Mouse (Mus musculus) CH12.LX (cell line): ENCODE measurements around the gene Coro2b. TPM values are rescaled to one million over a fixed set of nuclear protein-coding genes. Genes with fewer than 3 reads are reported as not detected.

Source experiments
- DNase-seq: peaks from one replicate; pipeline ENCODE4 v3.0.0-alpha.2; 2013; ENCODE audit errors: extremely low read depth
- H3K27ac ChIP-seq: 2 replicates; pipeline ENCODE4 v1.5.1; 2012; ENCODE audit warnings: low read depth, mild to moderate bottlenecking, control low read depth, moderate library complexity; ENCODE audit not compliant: insufficient read depth
- H3K27me3 ChIP-seq: replicated peaks from 2 replicates; pipeline ENCODE3; 2012; ENCODE audit warnings: inconsistent platforms
- H3K36me3 ChIP-seq, 2 experiments: replicated peaks in 1 of 2; 2 replicates each; pipeline versions ENCODE3 to v1.6.1; 2012; ENCODE audit warnings: inconsistent platforms in 1 of 2, low read length in 1 of 2, mild to moderate bottlenecking in 1 of 2, mixed read lengths in 1 of 2, moderate library complexity in 1 of 2; ENCODE audit not compliant: control insufficient read depth in 1 of 2, insufficient read depth in 1 of 2
- H3K4me1 ChIP-seq, 2 experiments: 2 replicates each; pipeline ENCODE4 v1.6.1; 2012; ENCODE audit warnings: inconsistent platforms in 1 of 2, moderate library complexity in 1 of 2; ENCODE audit not compliant: insufficient read depth in 2 of 2, control insufficient read depth in 1 of 2
- H3K4me2 ChIP-seq: 2 replicates; pipeline ENCODE4 v1.6.1; 2012; ENCODE audit warnings: low read depth, mild to moderate bottlenecking, control low read depth; ENCODE audit not compliant: poor library complexity, insufficient read depth, severe bottlenecking
- H3K4me3 ChIP-seq, 3 experiments: fragments of 150-350 bp in 1 of 3; sonication (generic) in 1 of 3; replicated peaks in 1 of 3; 2 replicates each; pipeline versions ENCODE3 to v1.5.1; 2011 to 2012; ENCODE audit warnings: low read depth in 2 of 3, low read length in 2 of 3, mild to moderate bottlenecking in 2 of 3, moderate library complexity in 2 of 3, control low read depth in 1 of 3, improper control_type of control experiment in 1 of 3, inconsistent platforms in 1 of 3, mixed read lengths in 1 of 3; ENCODE audit not compliant: poor library complexity in 1 of 3
- H3K79me2 ChIP-seq: replicated peaks from 2 replicates; pipeline ENCODE4 v1.6.1; 2012; ENCODE audit warnings: mild to moderate bottlenecking, moderate library complexity; ENCODE audit not compliant: control insufficient read depth, poor library complexity, insufficient read depth, severe bottlenecking; ENCODE audit errors: extremely low read depth
- H3K9ac ChIP-seq: 2 replicates; pipeline ENCODE4 v1.6.1; 2012; ENCODE audit warnings: low read depth, mild to moderate bottlenecking, control low read depth, moderate library complexity; ENCODE audit not compliant: insufficient read depth
- H3K9me3 ChIP-seq: replicated peaks from 2 replicates; pipeline ENCODE3; 2012; ENCODE audit warnings: low read length, inconsistent platforms, mixed read lengths
- BHLHE40 ChIP-seq: IDR thresholded peaks from 2 replicates; pipeline ENCODE4 v1.6.1; 2011; ENCODE audit warnings: mild to moderate bottlenecking, low read depth, low read length, improper control_type of control experiment
- CHD2 ChIP-seq: IDR thresholded peaks from 2 replicates; pipeline ENCODE4 v1.6.1; 2011; ENCODE audit warnings: low read length, improper control_type of control experiment
- ELF1 ChIP-seq: IDR thresholded peaks from 2 replicates; pipeline ENCODE4 v1.6.1; 2014; ENCODE audit warnings: low read depth, mild to moderate bottlenecking, inconsistent platforms, low read length, improper control_type of control experiment
- GABPA ChIP-seq: IDR thresholded peaks from 2 replicates; pipeline ENCODE4 v1.6.1; 2012; ENCODE audit warnings: low read depth, low read length, improper control_type of control experiment, inconsistent platforms; ENCODE audit not compliant: insufficient replicate concordance
- IRF4 ChIP-seq: IDR thresholded peaks from 2 replicates; pipeline ENCODE4 v1.6.1; 2014; ENCODE audit warnings: low read depth, mild to moderate bottlenecking, inconsistent platforms, low read length, improper control_type of control experiment
- JUN ChIP-seq: IDR thresholded peaks from 2 replicates; pipeline ENCODE4 v1.6.1; 2011; ENCODE audit warnings: low read depth, mild to moderate bottlenecking, low read length, improper control_type of control experiment, moderate library complexity; ENCODE audit not compliant: insufficient read depth
- NRF1 ChIP-seq: IDR thresholded peaks from 2 replicates; pipeline ENCODE4 v1.6.1; 2014; ENCODE audit warnings: low read depth, mild to moderate bottlenecking, inconsistent platforms, low read length, improper control_type of control experiment, moderate library complexity
- PAX5 ChIP-seq: IDR thresholded peaks from 2 replicates; pipeline ENCODE4 v1.6.1; 2012; ENCODE audit warnings: low read length, inconsistent platforms, mixed read lengths
- RCOR1 ChIP-seq: conservative IDR thresholded peaks from 2 replicates; pipeline ENCODE4 v1.6.1; 2012; ENCODE audit warnings: low read depth, mild to moderate bottlenecking, inconsistent platforms, low read length, improper control_type of control experiment
- SMC3 ChIP-seq: IDR thresholded peaks from 2 replicates; pipeline ENCODE4 v1.6.1; 2011; ENCODE audit warnings: low read depth, low read length, improper control_type of control experiment
- TBP ChIP-seq: conservative IDR thresholded peaks from 2 replicates; pipeline ENCODE4 v1.6.1; 2011; ENCODE audit warnings: low read depth, low read length, improper control_type of control experiment
- TCF12 ChIP-seq: IDR thresholded peaks from 2 replicates; pipeline ENCODE4 v1.6.1; 2014; ENCODE audit warnings: low read depth, mild to moderate bottlenecking, inconsistent platforms, low read length, improper control_type of control experiment
- USF2 ChIP-seq: conservative IDR thresholded peaks from 2 replicates; pipeline ENCODE4 v1.6.1; 2011; ENCODE audit warnings: low read depth, low read length, improper control_type of control experiment
- ZC3H11A ChIP-seq: IDR thresholded peaks from 2 replicates; pipeline ENCODE4 v1.6.1; 2012; ENCODE audit warnings: low read depth, mild to moderate bottlenecking, inconsistent platforms, low read length, improper control_type of control experiment
- dilution Hi-C: fragments of 300-500 bp; cut with MboI; formaldehyde crosslinking; loops from 2 replicates; pipeline ENCODE4 v1.14.3; 2020; ENCODE audit warnings: low sequenced_read_pairs; ENCODE audit not compliant: extremely low pct_unique_long_range_greater_than_20kb, extremely low pct_ligation_motif_present
- in situ Hi-C: fragments of 300-500 bp; cut with MboI; formaldehyde crosslinking; loops from 3 replicates; pipeline ENCODE4 v1.14.3; 2019; ENCODE audit warnings: low sequenced_read_pairs, low pct_ligation_motif_present, low pct_unique_long_range_greater_than_20kb, mixed read lengths
- polyA plus RNA-seq: library from polyadenylated mRNA; unstranded; fragments of >175 nt; gene quantifications from 2 replicates; pipeline ENCODE4 v1.2.1, GENCODE M21; 2012; ENCODE audit warnings: low read depth; ENCODE audit not compliant: insufficient read length
- total RNA-seq, 2 experiments: library from RNA; depleted of rRNA; stranded (reverse); fragments of 300-350 nt in 1 of 2; fragments of >200 nt in 1 of 2; gene quantifications; 2 replicates each; pipeline ENCODE4 v1.2.3; 2012 to 2014

Gene Coro2b
- total and polyA plus RNA-seq, 3 experiments: 0.77 to 3.2 (median 0.85) TPM

GRCm38 (mm10) chr9:62407357-62408146, 129.3 kb downstream of the Coro2b start:
- Histone ChIP-seq H3K27ac (no peak overlapping the region), H3K4me3 (no peak overlapping the region), H3K9me3 (peaks cover 8% of the 10 kb centered on the region), H3K4me1 (peaks cover 0 to 6% of the 10 kb centered on the region in 2 experiments; a peak in 2 of 4 replicates), H3K36me3 (no peaks in the 10 kb centered on the region), H3K9ac (no peak overlapping the region), H3K4me2 (no peak overlapping the region), H3K27me3 (no peaks in the 10 kb centered on the region), H3K79me2 (no peaks in the 10 kb centered on the region)
- dilution Hi-C loops: no loop called here
- in situ Hi-C loops: no loop called here
- TF ChIP-seq CHD2: no peak
- TF ChIP-seq PAX5: no peak
- no peak for TF ChIP-seq BHLHE40
- TF ChIP-seq TBP: no peak
- no peak for TF ChIP-seq ZC3H11A
- no peak for DNase-seq

- Histone ChIP-seq H3K27me3 (no peaks in the 10 kb centered on the region), H3K27ac (no peak overlapping the region), H3K9me3 (peaks cover 8% of the 10 kb centered on the region), H3K9ac (no peak overlapping the region), H3K4me2 (no peak overlapping the region), H3K4me3 (no peak overlapping the region), H3K36me3 (no peaks in the 10 kb centered on the region), H3K4me1 (no peaks in the 10 kb centered on the region), H3K79me2 (no peaks in the 10 kb centered on the region)
- no peak for TF ChIP-seq USF2
- no peak for TF ChIP-seq CHD2
- TF ChIP-seq BHLHE40: no peak
- no peak for TF ChIP-seq JUN
- TF ChIP-seq ZC3H11A: no peak
- TF ChIP-seq IRF4: no peak
- no peak for TF ChIP-seq SMC3
- TF ChIP-seq NRF1: no peak
- no peak for TF ChIP-seq PAX5
- no peak for TF ChIP-seq RCOR1
- TF ChIP-seq ELF1: no peak
- TF ChIP-seq GABPA: no peak
- no peak for TF ChIP-seq TCF12
- dilution Hi-C loops (no loop called here), in situ Hi-C loops (no loop called here)
- no peak for DNase-seq
These were observed 130.3 kb downstream of the Coro2b start for GRCm38 (mm10) chr9:62406423-62407013.
